Mouse (Mus musculus) heart, postnatal 36 days (tissue): ENCODE results near the gene Ormdl2. TPM values are rescaled to one million over a fixed set of nuclear protein-coding genes. Genes with fewer than 3 reads are reported as not detected.
"Not testable (repeated sequence)": the region's sequence is repeated elsewhere in the genome, so short reads cannot be mapped to it uniquely, and the experiment has no call there.

Experiments
- DNase-seq, 2 experiments: peaks; one replicate each; pipeline ENCODE4 v3.0.0; 2021 to 2022
- intact Hi-C: fragments of 180-260 bp; cut with DNase I; formaldehyde crosslinking; loops from one replicate; pipeline ENCODE4 v1.15.1; 2025
- total RNA-seq, 2 experiments: library from RNA; stranded (reverse); gene quantifications; 2 replicates each; pipeline ENCODE4 v1.2.3; 2021

Gene Ormdl2
- 1 to 10 TPM; 7.9 to 8.0 TPM for total RNA-seq

DNA sequence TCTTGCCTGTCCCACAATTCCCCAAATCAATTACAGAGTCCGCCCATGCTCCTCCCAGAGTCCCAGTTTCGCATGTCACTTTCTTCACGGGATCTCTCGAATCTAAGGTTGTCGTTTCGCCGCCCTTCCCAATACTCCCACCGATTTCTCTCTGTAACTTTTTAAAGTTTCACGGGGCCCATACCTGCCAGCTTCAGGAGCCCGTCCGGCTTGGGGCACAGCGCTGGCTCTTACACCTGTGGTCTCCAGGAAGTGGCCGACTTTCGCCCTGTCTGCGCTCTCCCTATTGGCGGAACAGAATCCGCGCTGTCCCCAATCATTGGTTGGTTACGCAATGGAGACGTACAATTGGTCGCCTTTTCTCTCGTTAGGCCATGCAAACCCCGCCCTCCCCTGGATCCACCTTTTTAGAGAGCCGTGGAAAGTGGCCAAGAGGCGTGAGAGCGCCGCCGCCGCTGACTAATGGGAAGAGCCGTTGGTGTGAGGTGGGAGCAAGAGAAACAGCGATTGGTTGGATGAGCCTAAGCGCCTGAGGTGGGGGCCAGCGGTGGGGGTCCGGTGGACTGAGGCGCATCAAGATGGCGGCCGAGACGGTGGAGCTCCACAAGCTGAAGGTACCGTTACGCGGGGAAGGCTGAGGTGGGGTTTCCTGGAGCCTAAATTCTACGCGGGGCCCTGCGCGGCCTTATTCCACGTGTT is at the start of gene Ormdl2:
Gene Ormdl2 (minus strand): TSS at position 288 of the 699 bp plus-strand sequence.
- intact Hi-C loops: loop anchor here (2.0 kb wide), 1 partner anchor 15 kb away; no protein-coding TSS in a partner anchor
- DNase-seq: peak; percentile 99

GRCm38 (mm10) chr10:128870341-128870740 is 48.9 kb upstream of the Ormdl2 start:
- DNase-seq: no peak
- intact Hi-C loops: no loop called here

DNA sequence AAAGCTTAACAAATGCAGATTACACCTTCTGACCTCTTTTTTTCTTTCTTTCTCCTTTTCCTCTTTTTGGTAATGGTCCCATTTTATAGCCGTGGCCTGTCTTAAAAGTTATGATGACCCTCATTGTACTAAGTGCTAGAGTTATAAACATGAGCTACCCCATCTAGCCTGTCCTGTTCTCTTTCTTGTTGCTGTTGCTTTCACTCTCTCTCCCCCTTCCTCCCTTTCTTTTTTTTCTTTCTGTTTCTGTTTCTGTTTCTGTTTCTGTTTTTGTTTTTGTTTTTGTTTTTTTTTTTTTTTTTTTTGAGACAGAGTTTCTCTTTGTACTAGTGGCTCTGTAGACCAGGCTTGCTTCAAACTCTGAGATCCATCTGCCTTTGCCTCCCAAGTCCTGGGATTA is 45.1 kb upstream of the Ormdl2 start:
- no peak for DNase-seq
- intact Hi-C loops: no loop called here

- no peak for DNase-seq
These were observed 44.6 kb upstream of the Ormdl2 start for GRCm38 (mm10) chr10:128866042-128866441.

DNA sequence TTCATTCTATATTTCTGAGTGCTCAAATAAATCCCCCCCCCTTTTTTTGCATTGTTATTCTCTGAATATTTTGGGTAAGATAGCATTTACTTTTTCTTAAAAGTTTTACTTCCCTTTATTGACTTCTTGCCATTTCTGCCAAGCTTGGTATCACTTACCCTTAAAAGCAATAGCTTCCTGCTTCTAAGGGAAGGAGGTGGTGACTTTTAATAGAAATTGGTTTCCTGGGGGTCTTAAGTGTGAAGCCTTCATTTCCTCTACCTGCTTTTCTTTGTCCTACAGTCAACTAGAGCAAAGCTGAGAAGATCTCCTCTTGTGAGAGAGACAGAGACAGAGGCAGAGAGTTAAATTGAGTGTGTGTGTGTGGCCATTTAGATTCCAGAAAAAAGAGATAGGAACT is 39.7 kb upstream of the Ormdl2 start:
- DNase-seq: no peak
- intact Hi-C loops: loop anchor here (5.0 kb wide), 1 partner anchor 36 kb away; no protein-coding TSS in a partner anchor

More at GRCm38 (mm10) chr10:128866042-128866441, 44.6 kb upstream of the Ormdl2 start:
- intact Hi-C loops: no loop called here

GRCm38 (mm10) chr10:128850339-128850738 is 28.9 kb upstream of the Ormdl2 start:
- no peak for DNase-seq
- intact Hi-C loops: no loop called here

GRCm38 (mm10) chr10:128848426-128848825 is 27.0 kb upstream of the Ormdl2 start:
- DNase-seq: no peak
- intact Hi-C loops: no loop called here

DNA sequence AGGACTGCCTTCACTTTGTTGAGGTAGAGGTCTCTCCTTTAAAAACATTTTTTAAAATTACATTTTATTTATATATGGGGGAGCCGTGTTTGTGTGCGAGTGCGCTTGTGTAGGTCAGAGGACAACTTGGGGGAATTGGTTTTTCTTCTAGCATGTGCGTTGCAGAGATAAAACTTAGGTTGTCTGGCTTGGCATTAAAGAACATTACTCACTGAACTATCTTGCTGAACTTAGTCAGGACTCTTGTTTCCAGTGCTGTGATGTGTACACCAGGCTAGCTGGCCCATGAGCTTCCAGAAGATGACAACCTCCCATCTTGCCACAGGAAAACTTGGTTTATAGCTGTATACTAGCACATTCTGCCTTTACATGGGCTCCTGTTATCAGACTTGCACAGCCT is 25.2 kb upstream of the Ormdl2 start:
- intact Hi-C loops: no loop called here
- DNase-seq: no peak

- DNase-seq: no peak
- intact Hi-C loops: loop anchor here (1.0 kb wide), 1 partner anchor 50 kb away; no protein-coding TSS in a partner anchor
These were observed 24.1 kb upstream of the Ormdl2 start for GRCm38 (mm10) chr10:128845516-128845915.

GRCm38 (mm10) chr10:128843260-128843659 is 21.8 kb upstream of the Ormdl2 start:
- DNase-seq: no peak
- intact Hi-C loops: loop anchor here (5.0 kb wide), 1 partner anchor 134 kb away; no protein-coding TSS in a partner anchor

DNA sequence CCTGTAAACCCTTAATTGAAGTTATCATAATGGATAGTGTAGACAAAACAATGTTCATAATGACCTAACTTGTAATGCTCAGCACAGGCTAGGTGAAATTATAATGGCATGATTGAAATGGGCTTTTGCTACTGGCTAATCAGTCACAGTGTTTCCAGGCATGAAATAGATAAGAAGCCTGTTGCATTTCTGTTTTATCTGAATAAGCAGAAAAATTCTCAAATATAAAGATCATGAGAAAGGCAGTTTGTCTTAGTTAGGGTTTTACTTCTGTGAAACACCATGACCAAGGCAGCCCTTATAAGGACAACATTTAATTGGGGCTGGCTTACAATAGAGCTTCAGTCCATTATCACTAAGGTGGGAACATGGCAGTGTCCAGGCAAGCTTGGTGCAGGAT is 19.2 kb upstream of the Ormdl2 start:
- intact Hi-C loops: loop anchor here (5.0 kb wide), 1 partner anchor 137 kb away; no protein-coding TSS in a partner anchor
- DNase-seq: no peak

DNA sequence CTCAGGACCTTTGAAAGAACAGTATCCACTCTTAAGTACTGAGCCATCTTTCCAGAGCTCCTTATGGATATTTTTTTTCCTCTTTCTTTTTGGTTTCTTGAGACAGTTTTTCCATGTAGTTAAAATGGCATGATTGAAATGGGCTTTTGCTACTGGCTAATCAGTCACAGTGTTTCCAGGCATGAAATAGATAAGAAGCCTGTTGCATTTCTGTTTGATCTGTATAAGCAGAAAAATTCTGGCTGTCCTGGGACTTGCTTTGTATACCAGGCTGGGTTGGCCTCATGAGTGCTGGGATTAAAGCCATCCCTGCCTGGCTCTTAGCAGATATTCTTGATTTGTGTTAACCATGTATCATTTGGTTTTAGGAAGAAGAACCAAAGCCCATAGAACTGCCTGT is 18.0 kb upstream of the Ormdl2 start:
- DNase-seq: no peak
- intact Hi-C loops: no loop called here

- intact Hi-C loops: no loop called here
- no peak for DNase-seq
These were observed 16.0 kb upstream of the Ormdl2 start for GRCm38 (mm10) chr10:128837400-128837799.

GRCm38 (mm10) chr10:128823821-128824220 is 2.4 kb upstream of the Ormdl2 start:
- DNase-seq: no peak
- intact Hi-C loops: no loop called here

DNA sequence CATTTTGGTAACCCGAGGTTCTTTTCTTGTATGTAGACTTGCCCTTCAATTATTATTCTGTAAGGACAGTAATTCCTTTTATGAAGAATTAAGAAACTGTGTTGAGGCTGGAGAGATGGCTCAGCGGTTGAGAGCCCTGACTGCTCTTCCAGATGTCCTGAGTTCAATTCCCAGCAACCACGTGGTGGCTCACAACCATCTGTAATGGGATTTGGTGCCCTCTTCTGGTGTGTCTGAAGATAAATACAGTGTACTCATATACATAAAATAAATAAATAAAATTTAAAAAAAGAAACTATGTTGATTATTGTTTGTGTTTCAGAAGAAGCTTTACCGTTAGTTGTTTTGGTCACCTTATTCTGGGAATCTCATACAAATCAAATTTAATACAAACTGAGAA is 1.6 kb upstream of the Ormdl2 start:
- DNase-seq, intact Hi-C loops: not testable (repeated sequence)

DNA sequence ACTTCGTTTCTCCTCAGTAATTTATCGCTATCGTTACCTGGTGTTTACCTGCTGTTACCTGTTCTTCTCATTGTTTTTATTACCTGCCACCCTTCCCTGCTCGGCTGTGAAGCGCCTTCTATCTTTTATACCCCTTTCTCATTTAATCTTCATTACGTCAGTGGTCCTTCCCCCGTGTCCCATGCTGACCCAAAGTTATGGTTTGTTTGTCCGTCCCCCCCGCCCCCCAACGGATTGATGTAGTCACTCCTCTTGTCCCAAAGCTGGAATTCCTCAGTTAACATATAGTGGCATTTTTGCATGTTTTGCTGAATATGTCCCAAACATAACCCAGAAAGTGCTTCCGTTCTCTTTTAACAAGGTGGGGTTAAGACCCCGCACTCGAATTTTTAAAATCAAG is 690 bp upstream of the Ormdl2 start:
- DNase-seq: no peak
- intact Hi-C loops: no loop called here

DNA sequence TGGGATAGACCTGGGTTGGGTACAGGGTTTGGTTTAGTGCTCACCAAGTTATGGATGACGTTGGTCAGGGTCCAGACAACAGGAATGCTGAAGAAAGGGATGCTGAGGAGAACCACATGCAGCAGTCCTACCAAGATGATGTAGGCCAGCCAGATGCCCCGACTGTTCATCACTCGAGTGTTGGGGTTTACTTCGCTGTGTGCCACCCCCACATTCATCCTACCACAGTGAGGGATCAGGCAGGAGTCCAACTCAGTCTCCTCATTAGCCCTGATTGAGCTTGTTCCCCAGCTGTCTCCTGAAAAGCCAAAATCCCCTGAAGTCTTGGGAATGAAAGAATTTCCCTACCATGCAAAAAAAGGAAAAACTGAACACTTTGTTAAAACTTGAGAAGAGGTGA is 1.2 kb downstream of the Ormdl2 start:
- intact Hi-C loops: loop anchor here (2.0 kb wide), 1 partner anchor 13 kb away; no protein-coding TSS in a partner anchor
- DNase-seq: no peak

- intact Hi-C loops: no loop called here
These were observed 4.4 kb downstream of the Ormdl2 start, which contains the start of gene Sarnp for GRCm38 (mm10) chr10:128817033-128817432. Gene Sarnp (plus strand): TSS chr10:128817333.

DNA sequence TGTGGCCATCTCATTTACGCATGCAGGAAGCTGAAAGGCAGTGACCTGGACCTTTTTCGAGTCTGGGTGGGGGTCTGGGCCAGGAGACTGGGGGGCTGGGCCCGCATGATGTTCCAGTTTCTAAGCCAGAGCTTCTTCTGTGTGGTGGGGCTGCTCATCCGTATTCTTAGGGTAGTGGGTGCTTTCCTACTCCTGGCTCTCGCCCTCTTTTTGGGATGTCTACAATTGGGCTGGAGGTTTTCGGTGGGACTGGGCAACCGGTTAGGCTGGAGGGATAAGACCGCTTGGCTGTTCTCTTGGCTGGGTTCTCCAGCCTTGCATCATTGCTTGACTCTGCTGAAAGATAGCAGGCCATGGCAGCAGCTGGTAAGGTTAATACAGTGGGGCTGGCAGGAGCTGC is 14.4 kb downstream of the Ormdl2 start:
- DNase-seq: no peak
- intact Hi-C loops: loop anchor here (2.0 to 5.0 kb wide), 2 partner anchors 14 to 180 kb away; partner anchors contain the start of genes Ormdl2 and Rps26

More at GRCm38 (mm10) chr10:128817033-128817432, 4.4 kb downstream of the Ormdl2 start, which contains the start of gene Sarnp:
- no peak for DNase-seq

DNA sequence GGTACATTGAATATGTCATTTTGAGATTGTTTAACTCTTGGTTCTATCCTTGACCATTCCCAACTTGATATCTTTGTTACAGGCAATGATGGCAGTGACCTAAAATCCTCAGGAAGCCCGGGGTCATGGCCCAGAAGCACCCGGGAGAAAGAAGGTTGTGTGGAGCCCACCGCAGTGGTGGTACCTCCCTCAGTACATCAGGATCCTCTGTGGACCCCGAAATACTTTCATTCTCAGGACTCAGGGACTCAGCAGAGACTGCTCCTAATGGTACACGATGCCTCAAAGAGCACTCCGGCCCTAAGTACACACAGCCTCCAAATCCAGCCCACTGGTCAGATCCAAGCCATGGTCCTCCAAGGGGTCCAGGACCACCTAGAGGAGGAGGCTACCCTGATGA is 15.4 kb downstream of the Ormdl2 start:
- intact Hi-C loops: loop anchor here (2.0 to 5.0 kb wide), 2 partner anchors 15 to 179 kb away; partner anchors contain the start of genes Ormdl2 and Rps26
- DNase-seq: no peak

GRCm38 (mm10) chr10:128805092-128806000 is 16.1 kb downstream of the Ormdl2 start:
- peak; percentile 93 to 96 for DNase-seq
- intact Hi-C loops: loop anchor here (5.0 kb wide), 1 partner anchor 178 kb away; the partner anchor contains the start of gene Rps26
